Mouse (Mus musculus) limb, embryonic 11.5 days (tissue): ENCODE data around the gene Pck1. TPM values are rescaled to one million over a fixed set of nuclear protein-coding genes. Genes with fewer than 3 reads are reported as not detected.

Experiments
- ATAC-seq: fragments of 200-750 bp; cut with Nextera tagmentation; 2 replicates; pipeline ENCODE4 v1.8.0; 2017; ENCODE audit warnings: low read depth; ENCODE audit not compliant: insufficient number of reproducible peaks, low FRiP score, low TSS enrichment
- DNase-seq: peaks from one replicate; pipeline ENCODE4 v3.0.0-alpha.2; 2015; ENCODE audit warnings: low spot score
- H3K27ac ChIP-seq: fragments of 300-500 bp; sonication (generic); replicated peaks from 2 replicates; pipeline ENCODE4 v1.5.1; 2014; ENCODE audit warnings: low read depth, mild to moderate bottlenecking, low read length
- H3K27me3 ChIP-seq: fragments of 300-500 bp; sonication (generic); 2 replicates; pipeline ENCODE4 v1.6.1; 2014; ENCODE audit warnings: mild to moderate bottlenecking, low read length, mixed read lengths; ENCODE audit not compliant: control insufficient read depth, insufficient read depth
- H3K36me3 ChIP-seq: fragments of 300-500 bp; sonication (generic); 2 replicates; pipeline ENCODE4 v1.6.1; 2014; ENCODE audit warnings: mild to moderate bottlenecking, low read length, moderate library complexity, mixed read lengths; ENCODE audit not compliant: control insufficient read depth, insufficient read depth
- H3K4me1 ChIP-seq: fragments of 300-500 bp; sonication (generic); 2 replicates; pipeline ENCODE4 v1.6.1; 2014; ENCODE audit warnings: low read length, mixed read lengths; ENCODE audit not compliant: control insufficient read depth, insufficient read depth
- H3K4me2 ChIP-seq: fragments of 300-500 bp; sonication (generic); 2 replicates; pipeline ENCODE4 v1.6.1; 2014; ENCODE audit warnings: low read depth, mild to moderate bottlenecking, moderate library complexity; ENCODE audit not compliant: severe bottlenecking
- H3K4me3 ChIP-seq: fragments of 300-500 bp; sonication (generic); 2 replicates; pipeline ENCODE4 v1.5.1; 2014; ENCODE audit warnings: low read depth, low read length
- H3K9ac ChIP-seq: fragments of 300-500 bp; sonication (generic); 2 replicates; pipeline ENCODE4 v1.6.1; 2014; ENCODE audit warnings: mild to moderate bottlenecking, low read length
- H3K9me3 ChIP-seq: fragments of 300-500 bp; sonication (generic); 2 replicates; pipeline ENCODE4 v1.6.1; 2016; ENCODE audit warnings: low read length; ENCODE audit not compliant: control insufficient read depth
- WGBS: fragments of 180-500 bp; shearing (Covaris S2); extraction: QIAGEN DNeasy Blood & Tissue Kit; methylation state at CpG from one replicate; pipeline ENCODE4 v1.1.7; 2014; 5-methylcytosine and 5-hydroxymethylcytosine counted together
- polyA plus RNA-seq: library from polyadenylated mRNA; unstranded; fragments of >200 nt; fragmentation: Nextera tagmentation; extraction: Ambion mirVana; gene quantifications from 2 replicates; pipeline ENCODE4 v1.2.1, GENCODE M21; 2014

The Pck1 gene
- polyA plus RNA-seq, 1 experiment from 2014 or later, result 0.05 TPM

GRCm38 (mm10) chr2:173154513-173154912 is 1.7 kb downstream of the Pck1 start:
- no peak for ATAC-seq
- Histone ChIP-seq H3K4me1 (peaks cover 2% of the 10 kb centered on the region; the same call in 1 of the 2 replicates), H3K36me3 (no peaks in the 10 kb centered on the region), H3K9ac (no peak overlapping the region), H3K9me3 (no peaks in the 10 kb centered on the region), H3K27ac (no peak overlapping the region), H3K4me2 (no peak overlapping the region), H3K4me3 (no peak overlapping the region), H3K27me3 (no peaks in the 10 kb centered on the region)
- WGBS, result 95% methylated on average over 13 of the region's 13 CpGs
- DNase-seq, result no peak

GRCm38 (mm10) chr2:173154962-173155361 is 2.1 kb downstream of the Pck1 start:
- WGBS, result 94% methylated on average over 14 of the region's 14 CpGs
- ATAC-seq (no peak), DNase-seq (no peak)

GRCm38 (mm10) chr2:173155907-173156306 is 3.1 kb downstream of the Pck1 start:
- no peak for DNase-seq

More at GRCm38 (mm10) chr2:173154962-173155361, 2.1 kb downstream of the Pck1 start:
- H3K9me3 ChIP-seq, result no peaks in the 10 kb centered on the region
- no peaks in the 10 kb centered on the region for H3K36me3 ChIP-seq
- no peak overlapping the region for H3K9ac ChIP-seq
- peaks cover 5% of the 10 kb centered on the region; the same call in 1 of the 2 replicates for H3K4me1 ChIP-seq
- no peak overlapping the region for H3K4me3 ChIP-seq
- no peaks in the 10 kb centered on the region for H3K27me3 ChIP-seq
- H3K4me2 ChIP-seq, result no peak overlapping the region
- H3K27ac ChIP-seq, result no peak overlapping the region

GRCm38 (mm10) chr2:173156923-173157322 is 4.1 kb downstream of the Pck1 start:
- Histone ChIP-seq H3K27me3 (no peaks in the 10 kb centered on the region), H3K27ac (no peak overlapping the region), H3K36me3 (no peaks in the 10 kb centered on the region), H3K4me3 (no peak overlapping the region), H3K4me1 (peaks cover 14% of the 10 kb centered on the region; the same call in 1 of the 2 replicates), H3K9me3 (no peaks in the 10 kb centered on the region), H3K9ac (no peak overlapping the region), H3K4me2 (no peak overlapping the region)
- whole genome bisulfite sequencing, result 83% methylated on average over 13 of the region's 13 CpGs
- DNase-seq (no peak), ATAC-seq (no peak)

More at GRCm38 (mm10) chr2:173155907-173156306, 3.1 kb downstream of the Pck1 start:
- Histone ChIP-seq H3K4me3 (no peak overlapping the region), H3K4me2 (no peak overlapping the region), H3K27ac (no peak overlapping the region), H3K4me1 (peaks cover 8% of the 10 kb centered on the region; the same call in 1 of the 2 replicates), H3K9me3 (no peaks in the 10 kb centered on the region), H3K9ac (no peak overlapping the region), H3K27me3 (no peaks in the 10 kb centered on the region), H3K36me3 (no peaks in the 10 kb centered on the region)
- 91% methylated on average over 10 of the region's 10 CpGs for WGBS
- no peak for ATAC-seq

GRCm38 (mm10) chr2:173157376-173157775 is 4.5 kb downstream of the Pck1 start:
- WGBS, result 70% methylated on average over 4 of the region's 4 CpGs
- no peak overlapping the region for H3K27ac ChIP-seq
- no peaks in the 10 kb centered on the region for H3K36me3 ChIP-seq
- no peak overlapping the region for H3K4me3 ChIP-seq
- H3K9ac ChIP-seq, result no peak overlapping the region
- no peaks in the 10 kb centered on the region for H3K9me3 ChIP-seq
- DNase-seq (no peak), ATAC-seq (no peak)
- H3K4me2 ChIP-seq, result no peak overlapping the region
- peaks cover 15% of the 10 kb centered on the region; the same call in 1 of the 2 replicates for H3K4me1 ChIP-seq
- no peaks in the 10 kb centered on the region for H3K27me3 ChIP-seq

GRCm38 (mm10) chr2:173157871-173158270 is 5.0 kb downstream of the Pck1 start:
- no peaks in the 10 kb centered on the region for H3K9me3 ChIP-seq
- ATAC-seq (no peak), DNase-seq (no peak)
- H3K9ac ChIP-seq, result no peak overlapping the region
- no peak overlapping the region for H3K4me2 ChIP-seq
- H3K4me1 ChIP-seq, result peaks cover 15% of the 10 kb centered on the region; the same call in 1 of the 2 replicates
- H3K36me3 ChIP-seq, result no peaks in the 10 kb centered on the region
- 98% methylated on average over 4 of the region's 4 CpGs for WGBS
- H3K27ac ChIP-seq, result no peak overlapping the region
- H3K4me3 ChIP-seq, result no peak overlapping the region
- no peaks in the 10 kb centered on the region for H3K27me3 ChIP-seq

- Histone ChIP-seq H3K4me3 (no peak overlapping the region), H3K9me3 (no peaks in the 10 kb centered on the region)
Observed at GRCm38 (mm10) chr2:173158390-173159055, 5.7 kb downstream of the Pck1 start.

GRCm38 (mm10) chr2:173159354-173160311 is 6.8 kb downstream of the Pck1 start:
- Histone ChIP-seq H3K4me1 (peaks cover 15% of the 10 kb centered on the region; the same call in 1 of the 2 replicates), H3K9ac (no peak overlapping the region), H3K4me3 (no peak overlapping the region), H3K36me3 (no peaks in the 10 kb centered on the region), H3K27ac (peak overlapping the region; percentile 65; the same call in 1 of the 2 replicates), H3K4me2 (no peak overlapping the region), H3K9me3 (no peaks in the 10 kb centered on the region), H3K27me3 (no peaks in the 10 kb centered on the region)
- 38% methylated on average over 24 of the region's 24 CpGs for WGBS
- peak; percentile 67 for ATAC-seq
- DNase-seq, result peak; percentile 86

More at GRCm38 (mm10) chr2:173158390-173159055, 5.7 kb downstream of the Pck1 start:
- no peaks in the 10 kb centered on the region for H3K36me3 ChIP-seq
- ATAC-seq, result no peak
- no peak for DNase-seq
- no peak overlapping the region for H3K4me2 ChIP-seq
- H3K27me3 ChIP-seq, result no peaks in the 10 kb centered on the region
- peaks cover 15% of the 10 kb centered on the region; the same call in 1 of the 2 replicates for H3K4me1 ChIP-seq
- WGBS, result 91% methylated on average over 19 of the region's 19 CpGs
- H3K27ac ChIP-seq, result no peak overlapping the region
- no peak overlapping the region for H3K9ac ChIP-seq
